Mouse (Mus musculus) urinary bladder, postnatal 14 days (tissue): Measurements from ENCODE around the gene Nos3.

Experiments
- DNase-seq: peaks from one replicate; pipeline ENCODE4 v3.0.0; 2021; ENCODE audit warnings: low spot score

The Nos3 gene

GRCm38 (mm10) chr5:24344477-24345051 lies 20.0 kb upstream of the Nos3 start:
- peak; percentile 48 for DNase-seq

DNA sequence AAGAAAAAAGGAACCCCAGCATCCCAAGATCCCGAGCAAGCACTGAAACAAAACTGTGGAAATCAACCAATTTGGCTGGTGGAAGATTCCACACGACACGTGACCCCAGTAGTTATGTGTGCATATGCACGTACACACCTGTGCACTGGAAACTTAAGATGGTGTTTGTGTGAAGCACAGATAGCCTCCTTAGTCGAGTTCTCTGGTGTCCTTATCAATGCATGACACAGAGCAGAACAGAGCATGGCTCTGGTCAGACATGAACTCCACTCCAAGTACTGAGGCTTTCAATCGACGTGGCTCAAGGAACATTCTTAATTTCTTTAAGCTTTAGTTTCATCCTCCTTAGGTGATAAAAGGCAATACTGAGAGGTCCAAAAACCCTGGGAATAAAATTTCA lies 18.3 kb upstream of the Nos3 start:
- DNase-seq = no peak

- no peak for DNase-seq
Observed at GRCm38 (mm10) chr5:24347186-24347875, 17.3 kb upstream of the Nos3 start.

DNA sequence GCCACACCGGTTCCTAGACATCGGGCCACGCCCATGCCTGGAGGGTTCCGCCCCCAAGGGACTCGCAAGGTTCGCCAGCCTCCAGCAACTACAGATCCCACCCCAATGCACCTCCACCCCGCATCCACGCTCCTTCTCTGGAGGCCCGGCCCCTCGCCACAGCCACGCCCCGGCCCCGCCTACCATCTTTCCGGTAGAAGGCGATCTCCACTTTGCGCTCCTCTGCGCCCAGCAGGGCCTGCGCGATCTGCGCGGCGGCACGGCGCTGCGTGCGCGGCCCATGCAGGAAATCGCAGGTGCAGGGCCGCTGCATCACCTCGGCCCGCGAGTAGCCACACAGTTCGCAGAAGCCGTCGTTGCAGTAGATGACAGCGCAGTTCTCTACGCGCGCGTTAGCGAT lies 16.5 kb upstream of the Nos3 start:
- DNase-seq = peak; percentile 81

DNA sequence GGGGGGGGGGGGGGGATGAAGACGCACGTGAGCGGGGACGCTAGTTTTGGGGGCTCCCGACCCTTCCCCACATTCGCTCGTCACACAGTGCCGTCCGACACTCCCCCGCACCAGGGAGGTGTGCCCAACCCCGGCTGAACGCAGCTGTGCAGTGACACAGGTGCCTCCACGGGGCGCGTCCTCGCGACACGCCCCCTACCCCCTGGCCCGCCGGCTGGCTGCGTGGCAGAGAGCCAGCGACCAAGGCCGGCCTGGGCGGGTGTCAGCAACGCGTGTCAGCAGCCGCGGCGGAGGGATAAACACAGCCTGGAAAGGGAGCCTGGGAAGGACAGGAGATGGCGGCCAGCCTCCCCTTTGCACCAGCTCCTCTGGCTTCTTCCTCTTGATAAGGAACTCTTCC lies 16.1 kb upstream of the Nos3 start:
- peak; percentile 34 for DNase-seq

- no peak for DNase-seq
Observed at GRCm38 (mm10) chr5:24350073-24350472, 14.5 kb upstream of the Nos3 start.

- DNase-seq = no peak
Observed at GRCm38 (mm10) chr5:24350531-24351250, 13.9 kb upstream of the Nos3 start.

- DNase-seq = no peak
Observed at GRCm38 (mm10) chr5:24351278-24351677, 13.3 kb upstream of the Nos3 start, which contains the start of gene Kcnh2. Kcnh2 (minus strand) TSS chr5:24351604.

GRCm38 (mm10) chr5:24351701-24352171 lies 12.9 kb upstream of the Nos3 start:
- DNase-seq = peak; percentile 78

DNA sequence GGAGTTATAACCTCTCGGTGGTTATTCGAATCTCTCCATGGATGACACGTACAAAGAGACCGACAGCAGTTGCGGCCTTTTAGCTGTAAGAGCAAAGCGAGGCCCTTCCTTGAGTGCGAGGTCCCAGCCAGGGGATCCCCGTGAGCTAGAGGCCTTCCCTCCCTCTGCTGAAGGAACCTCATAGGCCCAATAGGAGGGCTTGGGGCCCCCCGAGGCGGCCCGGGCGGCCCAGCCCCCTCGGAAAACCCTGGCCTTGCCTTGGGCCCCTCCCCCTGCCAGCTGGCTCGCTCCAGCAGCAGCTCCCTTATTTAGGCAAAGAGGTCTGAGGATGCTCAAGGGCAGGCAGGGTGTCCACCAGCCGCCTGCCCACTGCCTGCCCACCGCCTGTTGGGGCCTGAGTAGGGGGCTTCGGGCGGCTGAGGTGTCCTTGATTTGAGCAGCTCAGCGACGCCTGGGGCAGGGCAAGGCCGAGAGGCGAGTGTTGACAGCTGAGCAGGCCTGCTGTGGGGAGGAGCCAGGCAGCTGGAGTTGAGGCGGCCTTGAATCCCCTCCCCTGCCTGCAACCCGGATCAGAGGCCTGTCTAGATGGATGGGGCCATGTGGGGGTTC lies 12.3 kb upstream of the Nos3 start:
- DNase-seq = no peak

DNA sequence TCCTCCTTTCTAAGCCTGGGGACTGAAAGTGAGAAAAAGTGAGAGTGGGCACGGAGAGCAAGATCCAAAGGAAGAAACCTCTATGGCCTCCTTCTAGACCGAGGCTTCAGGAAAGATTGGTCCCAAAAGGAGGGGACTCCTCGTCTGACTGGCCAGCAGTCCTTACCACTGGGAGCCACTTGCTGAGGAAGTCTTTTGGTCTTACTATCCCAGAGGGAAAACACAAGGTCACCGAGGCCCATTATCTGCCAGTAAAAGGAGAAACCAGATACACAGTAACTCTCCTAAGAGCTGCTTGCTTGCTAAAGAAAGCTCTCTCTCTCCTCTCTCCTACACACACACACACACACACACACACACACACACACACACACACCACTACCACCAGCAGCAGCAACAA lies 11.3 kb upstream of the Nos3 start:
- no peak for DNase-seq

DNA sequence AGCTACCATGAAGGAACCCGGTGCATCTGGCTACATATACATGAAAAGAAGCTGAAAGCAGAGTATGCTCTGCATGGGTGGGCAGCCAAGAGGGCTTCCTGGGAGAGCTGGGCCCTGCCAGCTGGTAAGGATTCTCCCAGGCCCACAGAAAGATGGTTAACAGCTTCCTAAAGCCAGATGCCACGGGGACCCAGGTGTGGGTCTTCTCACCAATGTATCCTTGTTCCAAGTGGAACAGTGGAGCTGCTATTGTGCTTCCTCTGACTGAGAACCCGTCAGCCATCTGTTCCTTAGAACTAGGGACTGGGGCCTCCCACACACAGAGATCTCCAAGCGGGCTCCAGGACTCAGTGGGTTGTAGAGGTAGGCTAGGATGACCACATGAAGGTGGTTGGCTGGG lies 7.8 kb upstream of the Nos3 start:
- no peak for DNase-seq

DNA sequence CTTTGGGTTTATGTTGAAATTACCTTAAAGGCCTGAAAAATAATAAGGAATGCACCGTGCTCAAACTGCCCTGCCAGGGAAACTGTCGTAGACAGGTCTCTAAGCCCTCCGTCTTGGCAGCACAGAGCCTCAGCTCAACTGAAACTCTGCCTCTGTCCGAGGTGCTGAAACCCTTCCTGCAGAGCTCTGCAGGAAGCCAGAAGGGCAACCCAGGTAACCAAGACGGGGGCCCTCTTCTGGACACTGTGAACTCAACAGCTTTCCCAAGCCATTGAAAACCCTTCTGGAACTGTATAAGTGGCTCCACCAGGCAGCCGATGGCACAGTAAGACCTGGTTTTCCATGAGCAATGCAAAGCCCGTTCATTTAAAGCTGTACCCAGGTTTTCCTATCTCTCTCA lies 7.1 kb upstream of the Nos3 start:
- DNase-seq = peak; percentile 82

DNA sequence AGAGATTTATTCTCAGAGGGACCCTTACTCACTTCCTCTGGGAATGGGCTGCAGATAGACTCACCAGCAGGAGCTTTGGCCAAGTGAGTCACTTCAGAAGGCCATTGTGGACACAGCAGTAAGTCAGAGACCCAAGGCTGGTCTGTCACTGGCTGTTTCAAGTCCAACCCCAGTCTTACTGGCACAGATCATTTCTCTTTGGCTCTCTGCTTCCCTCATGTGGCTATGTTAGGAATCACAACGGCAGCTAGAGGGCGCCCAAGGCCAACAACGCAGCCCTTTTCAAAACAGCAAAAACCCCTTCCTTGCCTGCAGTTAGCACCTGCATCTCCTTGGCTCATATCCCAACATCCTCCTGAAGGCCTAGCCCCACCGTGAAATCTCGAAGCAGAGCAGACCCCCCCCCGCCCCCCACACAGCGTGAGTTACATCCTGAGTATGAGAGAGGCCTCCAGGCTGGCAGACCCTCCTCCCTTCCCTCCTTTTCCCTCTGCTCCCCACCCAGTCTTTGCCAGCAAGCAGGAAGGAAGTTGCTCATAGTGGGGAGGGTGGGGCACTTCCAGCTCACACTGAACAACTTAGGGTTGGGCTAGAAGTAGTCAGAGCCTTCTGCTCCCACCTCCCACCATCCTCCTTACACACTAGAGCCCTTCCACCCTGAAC lies 3.7 kb upstream of the Nos3 start:
- peak; percentile 82 for DNase-seq

DNA sequence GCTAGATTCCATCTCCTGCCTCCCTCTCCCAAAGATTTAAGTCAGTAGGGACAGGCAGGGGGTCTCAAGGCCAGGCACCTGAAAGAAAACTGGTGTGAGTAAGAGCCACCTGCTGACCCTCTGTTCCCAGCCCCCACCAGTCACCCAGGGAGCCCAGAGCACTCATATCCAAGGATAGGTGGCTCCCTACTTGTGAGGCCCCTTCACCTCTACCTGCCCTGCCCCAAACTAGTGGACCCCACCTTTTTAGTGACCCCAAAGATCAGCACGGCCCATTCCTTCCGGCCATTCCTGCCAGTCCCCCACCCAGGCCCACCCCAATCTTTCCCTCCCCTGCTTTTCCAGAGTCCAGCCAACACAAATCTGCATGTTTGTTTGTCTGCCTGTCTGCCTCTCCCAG lies 1.1 kb upstream of the Nos3 start:
- DNase-seq = no peak

DNA sequence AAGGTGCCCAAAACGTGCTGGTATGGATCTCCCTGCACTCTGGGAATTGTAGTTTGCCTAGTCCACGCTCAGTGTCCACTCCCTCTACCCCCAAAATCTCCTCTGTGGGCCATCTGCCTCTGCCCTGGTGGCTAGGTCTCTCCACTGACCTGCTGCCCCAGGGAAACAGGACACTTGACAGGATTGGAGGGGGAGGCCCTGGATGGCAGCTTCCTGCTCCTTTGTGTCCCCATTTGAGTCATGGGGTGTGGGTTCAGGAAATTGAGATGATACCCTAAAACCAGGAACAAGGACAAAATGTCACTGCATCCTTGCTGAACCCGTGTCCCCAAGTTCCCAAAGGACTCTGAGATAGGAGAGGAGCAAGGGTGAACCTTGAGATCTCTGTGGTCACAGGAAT lies 549 bp upstream of the Nos3 start:
- DNase-seq = no peak

DNA sequence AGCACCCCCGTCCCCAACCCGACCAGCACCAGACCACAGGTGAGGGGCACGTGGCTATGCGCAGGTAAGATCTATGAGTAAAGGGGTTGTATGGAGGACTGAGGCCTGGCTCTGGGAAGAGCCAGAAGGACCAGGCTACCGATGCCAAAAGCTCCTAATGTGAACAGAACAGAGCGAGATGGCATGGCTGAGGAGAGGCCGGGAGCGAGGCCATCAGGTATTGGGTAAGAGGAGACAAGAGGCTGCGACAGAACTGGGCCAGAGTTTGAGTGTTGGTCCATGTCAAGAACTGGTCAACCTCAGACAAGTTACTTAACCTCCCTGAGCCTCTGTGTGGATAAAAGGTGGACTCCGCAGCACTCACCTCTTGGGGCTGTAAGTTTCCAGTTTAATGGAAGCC lies 353 bp downstream of the Nos3 start:
- DNase-seq = no peak

DNA sequence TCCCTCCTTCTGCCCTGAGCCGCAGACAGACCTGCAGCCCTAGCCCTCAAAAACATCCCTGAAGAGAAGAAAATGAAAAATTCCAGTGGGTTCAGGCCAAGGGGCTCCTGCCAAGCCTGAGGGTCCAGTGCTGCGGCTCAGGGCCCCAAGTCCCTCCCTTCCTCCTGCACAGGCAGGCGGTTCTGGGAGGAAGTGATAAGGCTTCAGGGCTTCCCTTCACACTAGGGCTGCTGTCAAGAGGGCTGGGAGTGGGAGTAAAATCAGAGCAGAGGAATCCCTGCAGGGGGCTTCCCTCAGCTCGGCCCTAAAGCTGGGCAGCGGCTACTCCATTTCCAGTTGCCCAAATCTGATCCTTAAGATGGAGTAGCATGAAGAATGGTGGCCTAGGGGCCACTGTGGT lies 918 bp downstream of the Nos3 start:
- no peak for DNase-seq

GRCm38 (mm10) chr5:24366426-24366825 lies 1.8 kb downstream of the Nos3 start:
- no peak for DNase-seq

DNA sequence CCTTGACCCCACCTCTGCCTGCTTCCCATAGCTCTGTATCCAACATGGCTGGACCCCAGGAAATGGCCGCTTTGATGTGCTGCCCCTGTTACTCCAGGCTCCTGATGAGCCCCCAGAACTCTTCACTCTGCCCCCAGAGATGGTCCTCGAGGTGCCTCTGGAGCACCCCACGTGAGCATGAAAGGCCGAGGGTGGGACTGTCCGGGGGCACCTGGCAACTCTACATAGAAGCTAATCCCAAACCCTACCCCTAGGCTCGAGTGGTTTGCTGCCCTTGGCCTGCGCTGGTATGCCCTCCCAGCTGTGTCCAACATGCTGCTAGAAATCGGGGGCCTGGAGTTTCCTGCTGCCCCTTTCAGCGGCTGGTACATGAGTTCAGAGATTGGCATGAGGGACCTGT lies 5.2 kb downstream of the Nos3 start:
- no peak for DNase-seq

- no peak for DNase-seq
Observed at GRCm38 (mm10) chr5:24373807-24374206, 9.2 kb downstream of the Nos3 start.

DNA sequence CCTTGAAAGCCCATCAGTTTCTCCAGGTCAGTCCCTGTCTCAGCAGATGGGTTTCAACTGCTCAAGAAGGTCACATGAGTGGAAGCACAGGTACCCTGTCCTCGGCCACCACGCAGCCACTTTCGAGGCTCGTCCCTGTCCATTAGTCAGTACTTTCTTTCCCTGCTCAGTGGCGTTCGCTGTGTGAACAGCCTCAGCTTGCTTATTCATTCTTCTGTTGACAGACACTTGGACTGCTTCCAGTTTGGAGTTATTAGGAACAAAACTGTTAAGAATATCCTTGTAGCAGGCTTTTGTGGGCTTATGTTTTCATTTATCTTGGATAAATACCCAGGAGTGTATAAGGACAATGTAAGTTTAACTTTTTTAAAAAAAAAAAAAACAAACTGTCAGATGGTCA lies 9.6 kb downstream of the Nos3 start:
- no peak for DNase-seq
